Mouse (Mus musculus): Measurements from ENCODE around the gene Gm20772.
"Not testable (repeated sequence)": the region's sequence is repeated elsewhere in the genome, so short reads cannot be mapped to it uniquely, and the experiment has no call there.

The Gm20772 gene

DNA sequence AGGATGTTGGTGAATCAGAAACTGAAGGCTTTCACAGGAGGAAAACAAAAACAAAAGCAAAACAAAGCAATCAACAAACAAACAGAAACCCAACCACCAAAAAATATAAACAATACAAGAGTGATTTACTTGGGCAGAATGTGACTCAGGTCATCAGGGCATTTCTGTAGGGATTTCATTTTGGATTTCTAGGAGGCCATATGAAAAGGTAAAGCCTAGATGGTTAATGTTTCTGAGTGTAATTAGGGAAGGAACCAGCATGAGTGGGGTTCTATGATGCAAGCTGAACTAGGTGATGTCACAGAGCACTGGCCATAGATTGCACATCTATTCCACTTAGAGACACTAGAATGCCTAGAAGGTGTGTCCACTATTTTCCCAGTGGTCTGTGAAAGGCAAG, at the start of gene Gm20772, which contains the start of gene Gm20831:
Gm20772 (plus strand) TSS at position 301 of the 400 bp plus-strand sequence.
Gm20831 (plus strand) TSS at position 301 of the 400 bp plus-strand sequence.
- DNase-seq = not testable (repeated sequence)

DNA sequence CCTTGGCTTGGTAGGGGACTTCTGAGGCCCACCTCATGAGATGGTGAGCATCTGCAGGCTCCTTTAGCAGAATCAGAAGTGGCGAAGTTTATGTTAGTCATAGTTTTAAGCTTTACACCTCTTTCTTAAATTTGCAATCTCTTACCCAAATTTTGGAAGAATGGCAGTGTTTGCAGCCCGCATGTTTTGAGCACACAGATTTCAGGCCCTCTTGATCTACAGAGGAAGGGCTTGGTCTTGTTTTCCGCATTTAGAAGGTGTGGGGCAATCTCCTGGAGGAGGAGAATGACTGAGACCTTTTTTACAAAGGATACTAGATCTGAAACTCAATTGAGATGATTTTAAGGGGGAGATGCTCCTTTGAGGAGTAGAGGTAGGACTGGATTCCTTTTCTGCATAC, 28.4 kb upstream of the Gm20772 start, which contains the start of gene Gm21904:
Gm21904 (minus strand) TSS at position 101 of the 400 bp plus-strand sequence.
- DNase-seq = not testable (repeated sequence)

Measured in kidney, postnatal 36 days (tissue).